Comparison of ENCODE assay signal across 10 mouse cellular contexts in the genomic region with DNA sequence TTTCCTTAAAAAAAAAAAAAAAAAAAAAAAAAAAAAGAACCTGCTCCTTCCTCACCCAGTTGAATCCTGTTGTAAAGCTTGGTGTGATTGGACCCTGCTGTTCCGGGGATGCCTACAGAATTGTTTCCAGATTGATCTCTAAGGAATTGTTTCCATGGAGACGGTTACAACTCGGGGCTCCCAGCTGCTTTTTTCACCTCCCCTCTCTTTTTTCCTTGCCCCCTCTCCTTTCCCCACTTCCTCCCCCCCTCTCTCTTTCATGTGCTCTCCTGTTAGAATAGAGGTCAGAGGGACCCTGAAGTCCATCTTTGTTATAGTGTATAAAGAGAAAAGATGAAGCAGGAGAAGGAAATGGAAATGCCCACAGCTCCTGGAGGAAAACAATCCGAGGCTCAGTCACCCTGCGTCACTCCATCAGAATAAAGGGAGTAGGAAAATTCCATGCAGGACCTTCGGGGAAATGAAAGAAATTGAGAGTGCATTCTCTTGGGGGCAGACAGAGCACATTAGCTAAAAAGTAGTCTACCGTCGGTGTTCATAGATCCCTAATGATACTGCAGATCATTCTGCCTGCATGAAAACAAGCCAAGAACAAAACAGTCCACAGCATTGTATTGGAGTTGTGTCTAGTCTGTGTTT. TPM values are rescaled to one million over a fixed set of nuclear protein-coding genes. Genes with fewer than 3 reads are reported as not detected.
DNase-seq lines count a peak whose midpoint lies in the region; ATAC-seq lines count a peak whose summit lies in the region.
"Had no signal": no experiment of that assay in that cellular context is flagged by ENCODE, and none has a peak within 500 bp of the region (broad histone marks: within the 10 kb centered on the region; RNA-seq: fewer than 3 reads in every experiment).

No protein-coding gene starts in this region.

- DNase-seq in brain, adult 2 months (ENCODE audit: low read depth, low spot score), result peak; percentile 74
- peak; percentile 83 for DNase-seq in embryo, embryonic 11 days
- DNase-seq in heart, postnatal 4 days, result no peak
- DNase-seq: spleen, adult 18-20 months had no signal

- H3K4me2 ChIP-seq in hindbrain, embryonic 12.5 days (replicated peaks), result peak overlapping the region; percentile 76
- H3K4me2 ChIP-seq in midbrain, embryonic 15.5 days, result peak overlapping the region; percentile 68

- whole genome bisulfite sequencing in hindbrain, embryonic 12.5 days, result 9% methylated on average over 8 of the region's 8 CpGs
- WGBS in midbrain, embryonic 15.5 days, result 1% methylated on average over 8 of the region's 8 CpGs

- no peaks in the 10 kb centered on the region for H3K9me3 ChIP-seq in hindbrain, embryonic 12.5 days (replicated peaks)
- no peaks in the 10 kb centered on the region for H3K9me3 ChIP-seq in midbrain, embryonic 15.5 days
- H3K9me3 ChIP-seq: G1E; liver, embryonic 12.5 days had no signal

- peak overlapping the region; percentile 100 for H3K27ac ChIP-seq in hindbrain, embryonic 12.5 days
- peak overlapping the region; percentile 100 for H3K27ac ChIP-seq in midbrain, embryonic 15.5 days

- H3K9ac ChIP-seq in hindbrain, embryonic 12.5 days, result peak overlapping the region; percentile 32; the same call in 1 of the 2 replicates
- H3K9ac ChIP-seq in midbrain, embryonic 15.5 days, result peak overlapping the region; percentile 13; the same call in 1 of the 2 replicates
- H3K9ac ChIP-seq: liver, embryonic 12.5 days had no signal

- ATAC-seq in hindbrain, embryonic 12.5 days (ENCODE audit: low FRiP score), result peak; percentile 22
- ATAC-seq in midbrain, embryonic 15.5 days (replicated peaks), result no peak
- no peak for ATAC-seq in erythroblast, adult 5-6 weeks (replicated peaks; ENCODE audit: low FRiP score, poor library complexity, severe bottlenecking)
- ATAC-seq in cerebellum, adult (ENCODE audit: insufficient number of reproducible peaks, low FRiP score, low TSS enrichment), result no peak
- ATAC-seq: liver, embryonic 12.5 days had no signal

- peaks cover 40% of the 10 kb centered on the region for H3K4me1 ChIP-seq in hindbrain, embryonic 12.5 days
- H3K4me1 ChIP-seq in midbrain, embryonic 15.5 days, result peaks cover 39% of the 10 kb centered on the region

- H3K27me3 ChIP-seq in hindbrain, embryonic 12.5 days, result no peaks in the 10 kb centered on the region
- no peaks in the 10 kb centered on the region for H3K27me3 ChIP-seq in midbrain, embryonic 15.5 days (replicated peaks)
- H3K27me3 ChIP-seq: liver, embryonic 12.5 days had no signal

- H3K36me3 ChIP-seq in hindbrain, embryonic 12.5 days, result no peaks in the 10 kb centered on the region
- H3K36me3 ChIP-seq in midbrain, embryonic 15.5 days (replicated peaks), result no peaks in the 10 kb centered on the region
- H3K36me3 ChIP-seq: G1E; liver, embryonic 12.5 days had no signal

- peak overlapping the region; percentile 0; the same call in 1 of the 2 replicates for H3K4me3 ChIP-seq in hindbrain, embryonic 12.5 days
- peak overlapping the region; percentile 15 for H3K4me3 ChIP-seq in midbrain, embryonic 15.5 days
- H3K4me3 ChIP-seq: liver, embryonic 12.5 days had no signal

RNA-seq across cellular contexts. Expression of a gene that starts 2.2 kb away (rescaled TPM):
- polyA plus RNA-seq in hindbrain, embryonic 12.5 days (2016; fragmentation: Nextera tagmentation; extraction: Ambion mirVana), result 0.64 and 1.3 TPM in 2 replicates
- polyA plus RNA-seq in midbrain, embryonic 15.5 days (2015; fragmentation: Nextera tagmentation; extraction: Ambion mirVana), result 1.1 and 1.3 TPM in 2 replicates
- total RNA-seq in heart, postnatal 4 days (2021), result 1 to 10 TPM; 2.4 to 2.7 TPM
- not detected in 2 replicates for total RNA-seq in erythroblast, adult 5-6 weeks (2015; ENCODE audit: low replicate concordance)
- not detected in 2 replicates for total RNA-seq in erythroblast, adult 5-6 weeks (2017; ENCODE audit: low replicate concordance)
- total RNA-seq: G1E had no signal
- polyA plus RNA-seq: G1E had no signal

RNA-seq across cellular contexts. Expression of a gene that starts 2.3 kb away (rescaled TPM):
- polyA plus RNA-seq in hindbrain, embryonic 12.5 days (2016; fragmentation: Nextera tagmentation; extraction: Ambion mirVana), result 230 and 238 TPM in 2 replicates
- 167 and 175 TPM in 2 replicates for polyA plus RNA-seq in midbrain, embryonic 15.5 days (2015; fragmentation: Nextera tagmentation; extraction: Ambion mirVana)
- 10 to 100 TPM; 40.2 to 45.2 TPM for total RNA-seq in heart, postnatal 4 days (2021)
- 6.1 and 13.6 TPM in 2 replicates for total RNA-seq in erythroblast, adult 5-6 weeks (2015; ENCODE audit: low replicate concordance)
- total RNA-seq in erythroblast, adult 5-6 weeks (2017; ENCODE audit: low replicate concordance), result 7.6 and 27.6 TPM in 2 replicates

RNA-seq across cellular contexts. Expression of a gene that starts 33.7 kb away (rescaled TPM):
- 0.79 and 0.83 TPM in 2 replicates for polyA plus RNA-seq in hindbrain, embryonic 12.5 days (2016; fragmentation: Nextera tagmentation; extraction: Ambion mirVana)
- 0.98 and 1.3 TPM in 2 replicates for polyA plus RNA-seq in midbrain, embryonic 15.5 days (2015; fragmentation: Nextera tagmentation; extraction: Ambion mirVana)
- under 1 TPM; 0.59 to 0.93 TPM for total RNA-seq in heart, postnatal 4 days (2021)
- total RNA-seq in erythroblast, adult 5-6 weeks (2015; ENCODE audit: low replicate concordance), result not detected in 2 replicates
- not detected in 2 replicates for total RNA-seq in erythroblast, adult 5-6 weeks (2017; ENCODE audit: low replicate concordance)
- polyA plus RNA-seq: G1E had no signal

RNA-seq across cellular contexts. Expression of a gene that starts 46.3 kb away (rescaled TPM):
- 36.7 and 40.0 TPM in 2 replicates for polyA plus RNA-seq in hindbrain, embryonic 12.5 days (2016; fragmentation: Nextera tagmentation; extraction: Ambion mirVana)
- polyA plus RNA-seq in midbrain, embryonic 15.5 days (2015; fragmentation: Nextera tagmentation; extraction: Ambion mirVana), result 61.2 and 65.5 TPM in 2 replicates
- 10 to 100 TPM; 13.7 to 15.6 TPM for total RNA-seq in heart, postnatal 4 days (2021)
- total RNA-seq in erythroblast, adult 5-6 weeks (2015; ENCODE audit: low replicate concordance), result 1.3 and 10.0 TPM in 2 replicates
- total RNA-seq in erythroblast, adult 5-6 weeks (2017; ENCODE audit: low replicate concordance), result 1.7 and 3.9 TPM in 2 replicates
